Mouse (Mus musculus) ES-Bruce4 (cell line): ENCODE results near the gene Grm4. TPM values are rescaled to one million over a fixed set of nuclear protein-coding genes. Genes with fewer than 3 reads are reported as not detected.

Source experiments
- H3K27ac ChIP-seq: 2 replicates; pipeline ENCODE4 v1.5.1; 2012; ENCODE audit warnings: low read length, inconsistent platforms; ENCODE audit not compliant: insufficient read depth
- H3K27me3 ChIP-seq: 2 replicates; pipeline ENCODE4 v1.6.1; 2012; ENCODE audit warnings: mild to moderate bottlenecking, low read length, inconsistent platforms; ENCODE audit not compliant: control insufficient read depth, poor library complexity, insufficient read depth, severe bottlenecking
- H3K36me3 ChIP-seq: 2 replicates; pipeline ENCODE4 v1.6.1; 2012; ENCODE audit warnings: inconsistent platforms, mild to moderate bottlenecking, low read length, moderate library complexity; ENCODE audit not compliant: control insufficient read depth, poor library complexity, insufficient read depth, severe bottlenecking
- H3K4me1 ChIP-seq: one replicate; pipeline ENCODE4 v1.8.1; 2011; ENCODE audit warnings: low read length; ENCODE audit not compliant: control insufficient read depth, insufficient read depth
- H3K4me3 ChIP-seq: 2 replicates; pipeline ENCODE4 v1.5.1; 2011; ENCODE audit warnings: low read depth, mild to moderate bottlenecking, low read length
- H3K9ac ChIP-seq: 2 replicates; pipeline ENCODE4 v1.6.1; 2012; ENCODE audit warnings: low read depth, mild to moderate bottlenecking, inconsistent platforms; ENCODE audit not compliant: poor library complexity, severe bottlenecking
- H3K9me3 ChIP-seq: replicated peaks from 2 replicates; pipeline ENCODE4 v1.6.1; 2012; ENCODE audit warnings: mild to moderate bottlenecking, low read length, inconsistent platforms; ENCODE audit not compliant: control insufficient read depth, poor library complexity, insufficient read depth, severe bottlenecking
- CTCF ChIP-seq: IDR thresholded peaks from one replicate; pipeline ENCODE4 v1.8.1; 2011; ENCODE audit warnings: low read depth, low read length
- EP300 ChIP-seq: IDR thresholded peaks from 2 replicates; pipeline ENCODE4 v1.6.1; 2011; ENCODE audit warnings: low read depth, low read length; ENCODE audit not compliant: insufficient read depth
- POLR2A ChIP-seq: IDR thresholded peaks from one replicate; pipeline ENCODE4 v1.8.1; 2011; ENCODE audit warnings: low read length; ENCODE audit not compliant: insufficient read depth
- polyA plus RNA-seq: library from polyadenylated mRNA; stranded (reverse); fragments of >200 nt; gene quantifications from 2 replicates; pipeline ENCODE4 v1.2.4, GENCODE M21; 2011; ENCODE audit warnings: low read depth; ENCODE audit not compliant: missing spikeins, insufficient read depth, insufficient read length

Gene Grm4
- polyA plus RNA-seq, 1 experiment = 0.63 TPM

GRCm38 (mm10) chr17:27431049-27431839 is 90.0 kb downstream of the Grm4 start:
- no peak overlapping the region for H3K27ac ChIP-seq
- H3K27me3 ChIP-seq = no peaks in the 10 kb centered on the region
- H3K36me3 ChIP-seq = no peaks in the 10 kb centered on the region
- H3K9me3 ChIP-seq = peaks cover 7% of the 10 kb centered on the region
- no peak overlapping the region for H3K9ac ChIP-seq
- H3K4me3 ChIP-seq = peak overlapping the region; percentile 36
- no peaks in the 10 kb centered on the region for H3K4me1 ChIP-seq
- TF ChIP-seq EP300 (0 out of 2 replicates have a peak, but pooled peaks have one; percentile 3), CTCF (no peak)

GRCm38 (mm10) chr17:27429757-27430156 is 91.4 kb downstream of the Grm4 start:
- no peak for TF ChIP-seq POLR2A
- no peak for TF ChIP-seq CTCF
- no peak for TF ChIP-seq EP300
- H3K36me3 ChIP-seq = no peaks in the 10 kb centered on the region
- H3K27ac ChIP-seq = no peak overlapping the region
- no peaks in the 10 kb centered on the region for H3K4me1 ChIP-seq
- H3K9ac ChIP-seq = no peak overlapping the region
- no peaks in the 10 kb centered on the region for H3K27me3 ChIP-seq
- peaks cover 7% of the 10 kb centered on the region for H3K9me3 ChIP-seq
- H3K4me3 ChIP-seq = no peak overlapping the region

GRCm38 (mm10) chr17:27425016-27425415 is 96.2 kb downstream of the Grm4 start:
- H3K36me3 ChIP-seq = no peaks in the 10 kb centered on the region
- TF ChIP-seq EP300 (no peak), POLR2A (no peak), CTCF (no peak)
- no peaks in the 10 kb centered on the region for H3K4me1 ChIP-seq
- H3K9ac ChIP-seq = no peak overlapping the region
- H3K27ac ChIP-seq = no peak overlapping the region
- H3K9me3 ChIP-seq = peaks cover 7% of the 10 kb centered on the region
- no peaks in the 10 kb centered on the region for H3K27me3 ChIP-seq
- no peak overlapping the region for H3K4me3 ChIP-seq

GRCm38 (mm10) chr17:27424356-27424755 is 96.8 kb downstream of the Grm4 start:
- no peak overlapping the region for H3K4me3 ChIP-seq
- H3K27me3 ChIP-seq = no peaks in the 10 kb centered on the region
- H3K9me3 ChIP-seq = peaks cover 7% of the 10 kb centered on the region
- no peaks in the 10 kb centered on the region for H3K36me3 ChIP-seq
- no peak overlapping the region for H3K27ac ChIP-seq
- no peak overlapping the region for H3K9ac ChIP-seq
- no peaks in the 10 kb centered on the region for H3K4me1 ChIP-seq
- TF ChIP-seq CTCF (no peak), EP300 (no peak), POLR2A (no peak)

GRCm38 (mm10) chr17:27422726-27423381 is 98.3 kb downstream of the Grm4 start:
- Histone ChIP-seq H3K4me1 (no peaks in the 10 kb centered on the region), H3K9me3 (no peaks in the 10 kb centered on the region), H3K27ac (no peak overlapping the region), H3K9ac (no peak overlapping the region), H3K4me3 (no peak overlapping the region), H3K36me3 (no peaks in the 10 kb centered on the region), H3K27me3 (no peaks in the 10 kb centered on the region)
- TF ChIP-seq POLR2A (no peak), CTCF (no peak), EP300 (no peak)

GRCm38 (mm10) chr17:27422371-27422725 is 98.9 kb downstream of the Grm4 start:
- no peaks in the 10 kb centered on the region for H3K4me1 ChIP-seq
- H3K9me3 ChIP-seq = no peaks in the 10 kb centered on the region
- H3K36me3 ChIP-seq = no peaks in the 10 kb centered on the region
- TF ChIP-seq CTCF (no peak), EP300 (no peak), POLR2A (no peak)
- H3K9ac ChIP-seq = no peak overlapping the region
- no peaks in the 10 kb centered on the region for H3K27me3 ChIP-seq
- no peak overlapping the region for H3K4me3 ChIP-seq
- H3K27ac ChIP-seq = no peak overlapping the region
